8 mouse cellular contexts compared by ENCODE assay signal in genomic region chr11:29130385-29131355, GRCm38 (mm10). TPM values are rescaled to one million over a fixed set of nuclear protein-coding genes. Genes with fewer than 3 reads are reported as not detected.
DNase-seq lines count a peak whose midpoint lies in the region; ATAC-seq and TF ChIP-seq lines count a peak whose summit lies in the region.

TSS of gene Pnpt1 (plus strand) at chr11:29130744.

- H3K9ac ChIP-seq in kidney, embryonic 14.5 days (ENCODE audit: low read depth, low read length), result peak within 1 kb of the TSS; percentile 86
- H3K9ac ChIP-seq in limb, embryonic 15.5 days, result peak within 1 kb of the TSS; percentile 71

- no peak for TF ChIP-seq CTCF in bone marrow macrophage, adult 2 months (IDR thresholded peaks at IDR 0.05; ENCODE audit: low read depth, low read length)
- TF ChIP-seq CTCF in embryonic fibroblast, embryonic 13.5 days (IDR thresholded peaks at IDR 0.05; ENCODE audit: borderline replicate concordance, insufficient read depth, low read length), result no peak

- peak within 1 kb of the TSS; percentile 53 for H3K4me2 ChIP-seq in kidney, embryonic 14.5 days (replicated peaks; ENCODE audit: low read depth, low read length)
- H3K4me2 ChIP-seq in limb, embryonic 15.5 days, result peak within 1 kb of the TSS; percentile 67

- TF ChIP-seq POLR2A in bone marrow macrophage, adult 2 months (IDR thresholded peaks at IDR 0.05; ENCODE audit: borderline replicate concordance, low read depth, low read length), result no peak
- TF ChIP-seq POLR2A in embryonic fibroblast, embryonic 13.5 days (IDR thresholded peaks at IDR 0.05; ENCODE audit: low read depth, low read length), result peak; percentile 91

- H3K27ac ChIP-seq in bone marrow macrophage, adult 2 months (ENCODE audit: insufficient read depth, low read depth, low read length), result no peak within 1 kb of the TSS
- no peak within 1 kb of the TSS for H3K27ac ChIP-seq in embryonic fibroblast, embryonic 13.5 days (ENCODE audit: insufficient read depth, low read length)
- H3K27ac ChIP-seq in kidney, embryonic 14.5 days (ENCODE audit: low read depth, low read length), result peak within 1 kb of the TSS; percentile 77; the same call in 1 of the 2 replicates
- H3K27ac ChIP-seq in limb, embryonic 15.5 days, result peak within 1 kb of the TSS; percentile 87

- H3K4me3 ChIP-seq in bone marrow macrophage, adult 2 months (ENCODE audit: insufficient read depth, low read length), result peak within 1 kb of the TSS; percentile 67
- H3K4me3 ChIP-seq in embryonic fibroblast, embryonic 13.5 days (ENCODE audit: insufficient read depth, low read length), result peak within 1 kb of the TSS; percentile 79
- peak within 1 kb of the TSS; percentile 90 for H3K4me3 ChIP-seq in kidney, embryonic 14.5 days (ENCODE audit: low read length)
- H3K4me3 ChIP-seq in limb, embryonic 15.5 days, result peak within 1 kb of the TSS; percentile 93

- no peaks in the 10 kb centered on the region for H3K27me3 ChIP-seq in kidney, embryonic 14.5 days (ENCODE audit: control insufficient read depth, insufficient read depth, low read length)
- H3K27me3 ChIP-seq in limb, embryonic 15.5 days, result no peaks in the 10 kb centered on the region

- peak; percentile 100 for ATAC-seq in kidney, embryonic 14.5 days (ENCODE audit: low FRiP score, low TSS enrichment)
- ATAC-seq in limb, embryonic 15.5 days (ENCODE audit: insufficient number of reproducible peaks, low FRiP score, low TSS enrichment, low read depth), result peak; percentile 96

- H3K36me3 ChIP-seq in kidney, embryonic 14.5 days (ENCODE audit: control insufficient read depth, insufficient read depth, low read length), result peaks cover 20% of the 10 kb centered on the region
- peaks cover 15% of the 10 kb centered on the region for H3K36me3 ChIP-seq in limb, embryonic 15.5 days

- H3K4me1 ChIP-seq in bone marrow macrophage, adult 2 months (ENCODE audit: control insufficient read depth, insufficient read depth, low read length), result peaks cover 2% of the 10 kb centered on the region
- H3K4me1 ChIP-seq in embryonic fibroblast, embryonic 13.5 days (ENCODE audit: control insufficient read depth, insufficient read depth, low read length), result no peaks in the 10 kb centered on the region
- no peaks in the 10 kb centered on the region for H3K4me1 ChIP-seq in kidney, embryonic 14.5 days (ENCODE audit: control insufficient read depth, insufficient read depth, low read length)
- peaks cover 4% of the 10 kb centered on the region; the same call in 1 of the 2 replicates for H3K4me1 ChIP-seq in limb, embryonic 15.5 days

- H3K9me3 ChIP-seq in kidney, embryonic 14.5 days (ENCODE audit: control insufficient read depth, low read length), result no peaks in the 10 kb centered on the region
- H3K9me3 ChIP-seq in limb, embryonic 15.5 days, result no peaks in the 10 kb centered on the region

- DNase-seq in A20 (ENCODE audit: low read depth, low spot score), result peak; percentile 95
- peak; percentile 88 to 90 for DNase-seq in heart, adult 9 months (ENCODE audit: low spot score in 2 of 2)
- peak; percentile 45 to 76 for DNase-seq in monocyte, adult 2 months (ENCODE audit: low read depth in 1 of 2, low spot score in 2 of 2)
- DNase-seq in spleen, postnatal 36 days (ENCODE audit: low spot score in 2 of 2), result peak; percentile 87 to 88

- WGBS in kidney, embryonic 14.5 days, result 5% methylated on average over 50 of the region's 50 CpGs
- WGBS in limb, embryonic 15.5 days, result 5% methylated on average over 50 of the region's 50 CpGs

RNA-seq across cellular contexts. Expression of gene Pnpt1, which starts in this region (rescaled TPM):
- 22.5 and 24.9 TPM in 2 replicates for polyA plus RNA-seq in bone marrow macrophage, adult 2 months (2012; ENCODE audit: insufficient read depth, insufficient read length, missing spikeins)
- 34.2 and 35.1 TPM in 2 replicates for polyA plus RNA-seq in embryonic fibroblast, embryonic 13.5 days (2011; ENCODE audit: insufficient read length, low read depth, missing spikeins)
- 47.2 and 55.1 TPM in 2 replicates for polyA plus RNA-seq in kidney, embryonic 14.5 days (2014; fragmentation: Nextera tagmentation; extraction: Ambion mirVana)
- polyA plus RNA-seq in limb, embryonic 15.5 days (2015; fragmentation: Nextera tagmentation; extraction: Ambion mirVana), result 32.0 and 32.2 TPM in 2 replicates

Comparison
In these comparisons a context has a peak if more than half of its experiments do, and no peak if none do; other contexts are left out.
1. H3K27ac ChIP-seq: peak in kidney, embryonic 14.5 days (single experiment) and limb, embryonic 15.5 days (single experiment); none in bone marrow macrophage, adult 2 months (single experiment) and embryonic fibroblast, embryonic 13.5 days (single experiment).
2. Peak in every context shown above with its lines, with median percentiles within 50 percentile points of each other: DNase-seq and H3K4me3 ChIP-seq.